Mouse (Mus musculus) C2C12 (cell line): ENCODE results near the gene Dlgap1.

Source experiments
- CTCF ChIP-seq: IDR thresholded peaks from one replicate; pipeline ENCODE4 v1.5.1; 2011; ENCODE audit not compliant: control insufficient read depth, insufficient read depth, insufficient read length
- FOSL1 ChIP-seq: IDR thresholded peaks from one replicate; pipeline ENCODE4 v1.8.0; 2011; ENCODE audit warnings: mild to moderate bottlenecking, low read length; ENCODE audit not compliant: poor library complexity, insufficient read depth, severe bottlenecking
- MAX ChIP-seq: IDR thresholded peaks from one replicate; pipeline ENCODE4 v1.6.1; 2011; ENCODE audit warnings: mild to moderate bottlenecking, control low read depth
- MYOD1 ChIP-seq: IDR thresholded peaks from one replicate; pipeline ENCODE4 v1.6.1; 2011; ENCODE audit warnings: low read depth; ENCODE audit not compliant: control insufficient read depth, insufficient read length
- MYOG ChIP-seq: IDR thresholded peaks from one replicate; pipeline ENCODE4 v1.6.1; 2011; ENCODE audit not compliant: control insufficient read depth, insufficient read length; ENCODE audit errors: extremely low read depth
- USF1 ChIP-seq: IDR thresholded peaks from one replicate; pipeline ENCODE4 v1.6.1; 2011; ENCODE audit warnings: low read depth, mild to moderate bottlenecking, control low read depth, moderate library complexity

DNA sequence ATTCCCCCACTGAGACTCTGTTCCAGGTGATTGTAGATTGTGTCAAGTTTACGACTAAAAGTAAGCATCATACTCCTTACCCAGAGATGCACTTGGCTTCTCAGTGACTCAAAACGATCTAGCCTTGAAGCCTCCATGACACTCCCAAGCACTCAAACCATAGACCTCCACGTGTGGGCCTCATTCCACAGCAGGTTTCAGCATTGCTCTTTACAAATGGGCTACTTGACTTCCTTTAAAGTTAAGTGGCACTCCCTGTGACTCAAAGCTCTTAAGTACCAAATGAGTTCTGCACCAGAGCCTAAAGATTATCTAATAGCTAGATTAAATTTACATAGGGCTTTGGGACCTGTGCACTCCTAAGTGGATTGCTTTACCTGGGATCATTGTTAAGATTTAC, 400.3 kb downstream of the Dlgap1 start:
- TF ChIP-seq CTCF (no peak), MYOD1 (no peak), MYOG (no peak), MAX (no peak), USF1 (no peak), FOSL1 (no peak)
